Mouse (Mus musculus) liver, embryonic 11.5 days (tissue): ENCODE results near the gene Tex33. TPM values are rescaled to one million over a fixed set of nuclear protein-coding genes. Genes with fewer than 3 reads are reported as not detected.

Source experiments
- ATAC-seq: fragments of 200-750 bp; cut with Nextera tagmentation; replicated peaks from 2 replicates; pipeline ENCODE4 v1.8.0; 2017; ENCODE audit warnings: moderate number of reproducible peaks, mild to moderate bottlenecking, moderate TSS enrichment, moderate library complexity; ENCODE audit not compliant: low FRiP score
- DNase-seq: peaks from one replicate; pipeline ENCODE4 v3.0.0-alpha.2; 2017; ENCODE audit warnings: low spot score
- H3K27ac ChIP-seq: fragments of 300-500 bp; sonication (generic); 2 replicates; pipeline ENCODE4 v1.5.1; 2014; ENCODE audit warnings: mild to moderate bottlenecking, low read depth, low read length, control low read depth
- H3K27me3 ChIP-seq: fragments of 300-500 bp; sonication (generic); replicated peaks from 2 replicates; pipeline ENCODE4 v1.6.1; 2014; ENCODE audit warnings: low read length, mixed read lengths; ENCODE audit not compliant: control insufficient read depth, insufficient read depth
- H3K36me3 ChIP-seq: fragments of 300-500 bp; sonication (generic); 2 replicates; pipeline ENCODE4 v1.6.1; 2014; ENCODE audit warnings: mild to moderate bottlenecking, low read length, moderate library complexity, mixed read lengths; ENCODE audit not compliant: control insufficient read depth, insufficient read depth
- H3K4me1 ChIP-seq: fragments of 300-500 bp; sonication (generic); replicated peaks from 2 replicates; pipeline ENCODE4 v1.6.1; 2014; ENCODE audit warnings: low read length, mixed read lengths; ENCODE audit not compliant: control insufficient read depth, insufficient read depth
- H3K4me2 ChIP-seq: fragments of 300-500 bp; sonication (generic); 2 replicates; pipeline ENCODE4 v1.6.1; 2014; ENCODE audit warnings: mild to moderate bottlenecking, control low read depth, moderate library complexity
- H3K4me3 ChIP-seq: fragments of 300-500 bp; sonication (generic); 2 replicates; pipeline ENCODE4 v1.5.1; 2014; ENCODE audit warnings: low read depth, low read length, control low read depth
- H3K9ac ChIP-seq: fragments of 300-500 bp; sonication (generic); 2 replicates; pipeline ENCODE4 v1.6.1; 2014; ENCODE audit warnings: low read depth, low read length, control low read depth
- H3K9me3 ChIP-seq: fragments of 300-500 bp; sonication (generic); 2 replicates; pipeline ENCODE4 v1.6.1; 2016; ENCODE audit warnings: low read length, inconsistent platforms, mixed read lengths; ENCODE audit not compliant: control insufficient read depth
- WGBS: fragments of 180-500 bp; shearing (Covaris S2); extraction: QIAGEN DNeasy Blood & Tissue Kit; methylation state at CpG from one replicate; pipeline ENCODE4 v1.1.7; 2014; 5-methylcytosine and 5-hydroxymethylcytosine counted together
- polyA plus RNA-seq: library from polyadenylated mRNA; unstranded; fragments of >200 nt; fragmentation: Nextera tagmentation; extraction: Ambion mirVana; gene quantifications from 2 replicates; pipeline ENCODE4 v1.2.1, GENCODE M21; 2014

The Tex33 gene
- not detected in 2 replicates for polyA plus RNA-seq

GRCm38 (mm10) chr15:78395478-78395962 lies at the start of gene Tex33:
Gene Tex33, minus strand, starts transcription at chr15:78395912.
- H3K4me2 ChIP-seq, result no peak within 1 kb of the TSS
- DNase-seq (no peak), ATAC-seq (no peak)
- H3K9ac ChIP-seq, result no peak within 1 kb of the TSS
- no peaks in the 10 kb centered on the region for H3K9me3 ChIP-seq
- no peak within 1 kb of the TSS for H3K4me3 ChIP-seq
- H3K4me1 ChIP-seq, result no peaks in the 10 kb centered on the region; the same call in 1 of the 2 replicates
- WGBS, result 74% methylated on average over 8 of the region's 8 CpGs
- no peak within 1 kb of the TSS for H3K27ac ChIP-seq
- no peaks in the 10 kb centered on the region for H3K36me3 ChIP-seq
- no peaks in the 10 kb centered on the region for H3K27me3 ChIP-seq

DNA sequence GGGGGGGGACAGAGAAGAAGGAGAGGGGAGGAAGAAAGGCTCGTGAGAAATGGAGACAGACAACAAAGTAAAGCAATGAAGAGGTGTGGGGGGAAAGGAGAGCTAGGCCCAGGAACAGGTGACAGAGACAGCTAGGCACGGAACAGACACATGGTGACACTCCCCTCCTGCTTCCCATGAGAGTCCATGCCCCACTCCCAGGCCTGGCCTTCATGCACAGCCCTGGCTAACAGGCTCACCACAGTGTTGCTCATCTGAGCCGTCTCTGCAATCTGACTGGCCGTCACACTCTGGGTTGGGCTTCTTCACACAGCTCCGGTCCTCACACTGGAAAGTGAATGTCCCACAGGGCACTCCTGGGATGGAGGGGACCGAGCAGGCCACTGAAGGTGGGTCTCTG lies 48.1 kb upstream of the Tex33 start:
- ATAC-seq (no peak), DNase-seq (no peak)
- H3K9ac ChIP-seq, result no peak overlapping the region
- peaks cover 3% of the 10 kb centered on the region; the same call in 1 of the 2 replicates for H3K4me1 ChIP-seq
- no peak overlapping the region for H3K4me2 ChIP-seq
- no peaks in the 10 kb centered on the region; the same call in 1 of the 2 replicates for H3K27me3 ChIP-seq
- H3K9me3 ChIP-seq, result no peaks in the 10 kb centered on the region
- H3K36me3 ChIP-seq, result no peaks in the 10 kb centered on the region
- H3K4me3 ChIP-seq, result no peak overlapping the region
- H3K27ac ChIP-seq, result no peak overlapping the region
- WGBS, result 54% methylated on average over 6 of the region's 6 CpGs

DNA sequence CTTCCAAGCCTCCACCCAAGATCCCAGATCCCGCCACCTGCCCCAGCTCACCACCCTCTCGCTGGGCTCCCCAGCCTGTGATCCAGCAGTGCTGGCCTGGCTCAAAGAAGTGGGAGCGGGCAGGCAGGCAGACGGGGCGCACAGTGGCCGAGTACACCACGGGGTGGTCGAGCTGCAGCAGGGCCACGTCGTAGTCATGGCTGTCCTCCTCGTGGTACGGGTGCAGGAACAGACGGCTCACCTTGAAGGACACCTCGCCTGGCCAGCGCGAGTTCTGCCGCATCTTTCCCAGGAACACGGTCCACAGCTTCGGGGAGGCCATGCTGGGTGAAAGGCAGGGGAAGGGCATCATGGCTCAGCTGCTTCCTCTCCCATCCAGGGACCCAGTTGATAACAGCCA lies 46.5 kb upstream of the Tex33 start:
- Histone ChIP-seq H3K9me3 (no peaks in the 10 kb centered on the region), H3K4me3 (no peak overlapping the region), H3K27ac (no peak overlapping the region), H3K4me2 (no peak overlapping the region), H3K9ac (no peak overlapping the region), H3K4me1 (peaks cover 9% of the 10 kb centered on the region), H3K36me3 (no peaks in the 10 kb centered on the region), H3K27me3 (peaks cover 8% of the 10 kb centered on the region)
- WGBS, result 84% methylated on average over 19 of the region's 19 CpGs
- ATAC-seq, result no peak
- DNase-seq, result no peak

DNA sequence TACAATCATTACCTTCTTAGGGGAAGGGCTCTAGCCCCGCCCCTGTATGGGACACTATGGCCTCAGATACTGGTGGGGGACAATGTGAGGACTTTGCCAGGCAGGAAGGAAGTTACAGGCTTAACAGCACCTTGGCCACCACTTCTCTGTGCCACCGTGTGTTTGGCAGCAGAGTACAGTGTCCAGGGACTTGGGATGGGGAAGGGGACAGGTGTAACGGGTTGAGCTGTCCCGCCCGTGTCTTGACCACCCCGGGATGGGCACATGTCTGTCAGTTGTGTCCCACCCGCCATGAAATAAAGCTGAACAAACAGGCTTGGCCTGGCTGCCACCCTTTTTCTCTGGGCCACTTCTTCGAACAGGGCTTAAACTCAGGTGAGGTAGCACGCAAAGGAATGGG lies 43.3 kb upstream of the Tex33 start:
- H3K4me1 ChIP-seq, result peaks cover 15% of the 10 kb centered on the region
- H3K27me3 ChIP-seq, result peaks cover 23% of the 10 kb centered on the region
- DNase-seq, result no peak

DNA sequence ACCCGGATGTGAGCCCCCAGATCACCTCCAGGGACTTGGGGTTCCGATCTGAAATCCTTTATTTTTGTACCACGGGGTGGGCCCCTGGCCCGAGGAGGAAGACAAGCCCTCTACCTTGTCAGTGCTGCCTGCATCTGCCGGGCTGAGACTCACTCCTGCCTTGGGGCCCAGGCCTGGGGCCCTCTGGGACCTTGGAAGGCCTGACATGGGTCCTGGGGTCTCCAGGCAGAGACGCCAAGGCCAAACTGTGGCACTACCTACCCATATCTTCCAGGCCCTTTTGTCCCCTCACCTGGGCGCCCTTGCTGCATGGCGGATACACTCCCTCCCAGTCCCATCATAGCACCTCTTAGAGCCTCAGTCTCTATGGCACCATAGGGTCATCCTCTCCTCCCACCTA lies 42.8 kb upstream of the Tex33 start:
- 48% methylated on average over 8 of the region's 8 CpGs for WGBS
- no peak overlapping the region for H3K27ac ChIP-seq
- H3K27me3 ChIP-seq, result peaks cover 23% of the 10 kb centered on the region
- H3K9ac ChIP-seq, result no peak overlapping the region
- no peaks in the 10 kb centered on the region for H3K36me3 ChIP-seq
- DNase-seq, result no peak
- H3K4me2 ChIP-seq, result no peak overlapping the region
- H3K4me1 ChIP-seq, result peaks cover 15% of the 10 kb centered on the region
- ATAC-seq, result no peak
- no peak overlapping the region for H3K4me3 ChIP-seq
- no peaks in the 10 kb centered on the region for H3K9me3 ChIP-seq

More for the DNA sequence above, 43.3 kb upstream of the Tex33 start:
- Histone ChIP-seq H3K9ac (no peak overlapping the region), H3K9me3 (no peaks in the 10 kb centered on the region), H3K4me3 (no peak overlapping the region), H3K36me3 (no peaks in the 10 kb centered on the region), H3K27ac (no peak overlapping the region), H3K4me2 (no peak overlapping the region)
- ATAC-seq, result no peak
- 64% methylated on average over 9 of the region's 9 CpGs for WGBS

- no peak overlapping the region for H3K9ac ChIP-seq
- no peak for DNase-seq
- 54% methylated on average over 4 of the region's 4 CpGs for WGBS
- H3K27me3 ChIP-seq, result peaks cover 23% of the 10 kb centered on the region
- no peaks in the 10 kb centered on the region for H3K36me3 ChIP-seq
- ATAC-seq, result no peak
- H3K4me3 ChIP-seq, result no peak overlapping the region
- peaks cover 15% of the 10 kb centered on the region for H3K4me1 ChIP-seq
- H3K4me2 ChIP-seq, result no peak overlapping the region
- H3K9me3 ChIP-seq, result no peaks in the 10 kb centered on the region
- H3K27ac ChIP-seq, result no peak overlapping the region
Observed at GRCm38 (mm10) chr15:78438018-78438394, 42.3 kb upstream of the Tex33 start.

- H3K4me2 ChIP-seq, result peak overlapping the region; percentile 59
- peaks cover 23% of the 10 kb centered on the region for H3K27me3 ChIP-seq
- H3K36me3 ChIP-seq, result no peaks in the 10 kb centered on the region
- 0 out of 2 replicates have a peak, but pooled peaks have one; percentile 24 for ATAC-seq
- H3K4me1 ChIP-seq, result peaks cover 15% of the 10 kb centered on the region
- H3K9ac ChIP-seq, result no peak overlapping the region
- no peak overlapping the region for H3K4me3 ChIP-seq
- H3K9me3 ChIP-seq, result no peaks in the 10 kb centered on the region
- WGBS, result 24% methylated on average over 23 of the region's 23 CpGs
- peak overlapping the region; percentile 74 for H3K27ac ChIP-seq
- no peak for DNase-seq
Observed at GRCm38 (mm10) chr15:78437237-78438017, 41.7 kb upstream of the Tex33 start.

DNA sequence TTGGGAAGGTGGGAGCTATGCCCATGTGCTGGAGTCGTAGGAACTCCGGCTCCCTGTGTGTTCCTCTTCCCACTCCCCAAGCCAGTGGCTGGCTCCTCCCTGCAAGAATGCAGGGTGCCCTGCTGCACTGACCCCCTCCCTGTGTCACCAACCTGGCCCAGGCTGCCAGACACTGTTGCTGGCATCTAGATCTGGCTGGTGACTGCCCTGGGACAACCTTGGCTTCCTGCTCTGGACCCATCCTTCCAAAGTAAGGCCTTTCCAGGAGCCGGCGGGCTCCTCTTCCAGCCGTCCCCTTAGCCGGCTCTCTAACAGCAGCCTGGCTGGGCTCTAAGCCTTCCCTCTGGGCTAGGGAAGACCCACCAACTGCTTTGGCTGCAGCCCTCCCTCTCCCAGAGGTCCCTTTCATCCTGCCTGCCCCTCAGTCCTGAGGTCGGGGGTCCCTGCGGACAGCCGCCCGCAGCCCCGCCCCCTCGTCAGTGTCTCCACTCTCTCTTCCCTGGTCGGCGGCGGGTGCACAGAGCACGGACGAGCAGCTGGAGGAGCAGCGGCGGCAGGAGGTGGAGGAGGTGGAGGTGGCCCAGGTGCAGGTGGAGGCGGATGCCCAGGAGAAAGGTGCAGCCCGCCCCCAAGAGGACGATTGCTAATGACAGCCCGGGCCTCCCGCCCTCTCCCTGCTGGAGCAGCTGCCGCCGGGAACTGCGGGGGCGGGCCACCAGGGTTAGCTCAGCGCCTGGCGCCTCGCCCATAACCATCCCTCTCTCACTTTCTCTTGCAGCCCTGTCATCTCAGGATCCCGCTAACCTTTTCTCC lies 40.9 kb upstream of the Tex33 start:
- Histone ChIP-seq H3K9me3 (no peaks in the 10 kb centered on the region), H3K9ac (no peak overlapping the region), H3K27me3 (peaks cover 23% of the 10 kb centered on the region), H3K27ac (no peak overlapping the region; the same call in 1 of the 2 replicates), H3K36me3 (no peaks in the 10 kb centered on the region), H3K4me3 (peak overlapping the region; percentile 14), H3K4me2 (peak overlapping the region; percentile 59), H3K4me1 (peaks cover 17% of the 10 kb centered on the region)
- DNase-seq, result peak; percentile 70
- peak; percentile 29; the same call in 1 of the 2 replicates for ATAC-seq
- 19% methylated on average over 31 of the region's 32 CpGs for WGBS
